Mouse (Mus musculus) midbrain, embryonic 16.5 days (tissue): ENCODE data around the gene Insm1. TPM values are rescaled to one million over a fixed set of nuclear protein-coding genes. Genes with fewer than 3 reads are reported as not detected.

Experiments
- ATAC-seq: fragments of 200-750 bp; cut with Nextera tagmentation; 2 replicates; pipeline ENCODE4 v1.8.0; 2017; ENCODE audit warnings: moderate TSS enrichment
- H3K27ac ChIP-seq: fragments of 300-500 bp; sonication (generic); 2 replicates; pipeline ENCODE4 v1.5.1; 2014; ENCODE audit warnings: mild to moderate bottlenecking, low read length, mixed read lengths
- H3K27me3 ChIP-seq: fragments of 300-500 bp; sonication (generic); 2 replicates; pipeline ENCODE4 v1.6.1; 2014; ENCODE audit warnings: low read depth, low read length, mixed read lengths; ENCODE audit not compliant: control insufficient read depth, insufficient read depth
- H3K36me3 ChIP-seq: fragments of 300-500 bp; sonication (generic); 2 replicates; pipeline ENCODE4 v1.6.1; 2014; ENCODE audit warnings: mild to moderate bottlenecking, low read length, moderate library complexity, mixed read lengths; ENCODE audit not compliant: control insufficient read depth, insufficient read depth
- H3K4me1 ChIP-seq: fragments of 300-500 bp; sonication (generic); 2 replicates; pipeline ENCODE4 v1.6.1; 2014; ENCODE audit warnings: mild to moderate bottlenecking, low read length, mixed read lengths; ENCODE audit not compliant: control insufficient read depth, insufficient read depth
- H3K4me2 ChIP-seq: fragments of 300-500 bp; sonication (generic); 2 replicates; pipeline ENCODE4 v1.6.1; 2014; ENCODE audit warnings: mild to moderate bottlenecking, low read length, mixed read lengths
- H3K4me3 ChIP-seq: fragments of 300-500 bp; sonication (generic); 2 replicates; pipeline ENCODE4 v1.5.1; 2014; ENCODE audit warnings: low read depth, mild to moderate bottlenecking, low read length, moderate library complexity, mixed read lengths
- H3K9ac ChIP-seq: fragments of 300-500 bp; sonication (generic); 2 replicates; pipeline ENCODE4 v1.6.1; 2014; ENCODE audit warnings: low read depth, low read length, mixed read lengths
- H3K9me3 ChIP-seq: fragments of 300-500 bp; sonication (generic); replicated peaks from 2 replicates; pipeline ENCODE4 v1.6.1; 2014; ENCODE audit warnings: mild to moderate bottlenecking, low read length, mixed read lengths; ENCODE audit not compliant: control insufficient read depth, poor library complexity, severe bottlenecking
- WGBS: fragments of 180-500 bp; shearing (Covaris S2); extraction: QIAGEN DNeasy Blood & Tissue Kit; methylation state at CpG from one replicate; pipeline ENCODE4 v1.1.7; 2014; 5-methylcytosine and 5-hydroxymethylcytosine counted together
- polyA plus RNA-seq: library from polyadenylated mRNA; unstranded; fragments of >200 nt; fragmentation: Nextera tagmentation; extraction: Ambion mirVana; gene quantifications from 2 replicates; pipeline ENCODE4 v1.2.1, GENCODE M21; 2015

Gene Insm1
- polyA plus RNA-seq, 1 experiment from 2014 or later: 2.7 TPM

GRCm38 (mm10) chr2:146214715-146215114 lies 7.0 kb upstream of the Insm1 start:
- no peaks in the 10 kb centered on the region for H3K36me3 ChIP-seq
- H3K9me3 ChIP-seq: no peaks in the 10 kb centered on the region
- H3K4me2 ChIP-seq: no peak overlapping the region
- no peak overlapping the region for H3K27ac ChIP-seq
- under 1% methylated on average over 9 of the region's 9 CpGs for WGBS
- H3K27me3 ChIP-seq: no peaks in the 10 kb centered on the region
- peaks cover 24% of the 10 kb centered on the region for H3K4me1 ChIP-seq
- ATAC-seq: no peak
- no peak overlapping the region for H3K9ac ChIP-seq
- H3K4me3 ChIP-seq: no peak overlapping the region

GRCm38 (mm10) chr2:146216111-146217064 lies 5.3 kb upstream of the Insm1 start:
- Histone ChIP-seq H3K4me1 (peaks cover 33% of the 10 kb centered on the region), H3K4me3 (no peak overlapping the region), H3K27ac (no peak overlapping the region), H3K4me2 (no peak overlapping the region), H3K9ac (no peak overlapping the region), H3K9me3 (no peaks in the 10 kb centered on the region), H3K27me3 (no peaks in the 10 kb centered on the region), H3K36me3 (no peaks in the 10 kb centered on the region)
- WGBS: 20% methylated on average over 14 of the region's 14 CpGs
- no peak for ATAC-seq

GRCm38 (mm10) chr2:146217227-146217980 lies 4.3 kb upstream of the Insm1 start:
- Histone ChIP-seq H3K36me3 (no peaks in the 10 kb centered on the region), H3K4me2 (peak overlapping the region; percentile 53; the same call in 1 of the 2 replicates), H3K27me3 (no peaks in the 10 kb centered on the region), H3K9me3 (no peaks in the 10 kb centered on the region), H3K27ac (peak overlapping the region; percentile 55), H3K4me3 (no peak overlapping the region), H3K9ac (peak overlapping the region; percentile 49; the same call in 1 of the 2 replicates), H3K4me1 (peaks cover 35% of the 10 kb centered on the region)
- no peak for ATAC-seq
- WGBS: 3% methylated on average over 16 of the region's 16 CpGs

GRCm38 (mm10) chr2:146218161-146218691 lies 3.5 kb upstream of the Insm1 start:
- no peaks in the 10 kb centered on the region for H3K27me3 ChIP-seq
- H3K36me3 ChIP-seq: no peaks in the 10 kb centered on the region
- peak overlapping the region; percentile 49 for H3K9ac ChIP-seq
- H3K4me1 ChIP-seq: peaks cover 35% of the 10 kb centered on the region
- H3K9me3 ChIP-seq: no peaks in the 10 kb centered on the region
- peak overlapping the region; percentile 19 for H3K4me3 ChIP-seq
- H3K27ac ChIP-seq: peak overlapping the region; percentile 55
- peak overlapping the region; percentile 53 for H3K4me2 ChIP-seq
- WGBS: 2% methylated on average over 37 of the region's 40 CpGs
- peak; percentile 7; the same call in 1 of the 2 replicates for ATAC-seq

- Histone ChIP-seq H3K9me3 (no peaks in the 10 kb centered on the region), H3K4me2 (peak overlapping the region; percentile 35), H3K27ac (0 out of 2 replicates have a peak overlapping the region, but pooled peaks have one; percentile 11), H3K4me3 (no peak overlapping the region), H3K36me3 (no peaks in the 10 kb centered on the region), H3K9ac (peak overlapping the region; percentile 32; the same call in 1 of the 2 replicates), H3K27me3 (no peaks in the 10 kb centered on the region), H3K4me1 (peaks cover 35% of the 10 kb centered on the region)
- no peak for ATAC-seq
- 5% methylated on average over 19 of the region's 19 CpGs for WGBS
These were observed 2.7 kb upstream of the Insm1 start for GRCm38 (mm10) chr2:146218881-146219535.

- Histone ChIP-seq H3K9ac (no peak overlapping the region), H3K27ac (no peak overlapping the region), H3K36me3 (no peaks in the 10 kb centered on the region), H3K27me3 (no peaks in the 10 kb centered on the region), H3K9me3 (no peaks in the 10 kb centered on the region), H3K4me1 (peaks cover 35% of the 10 kb centered on the region), H3K4me2 (peak overlapping the region; percentile 12; the same call in 1 of the 2 replicates), H3K4me3 (no peak overlapping the region)
- WGBS: 13% methylated on average over 11 of the region's 11 CpGs
- no peak for ATAC-seq
These were observed 1.9 kb upstream of the Insm1 start for GRCm38 (mm10) chr2:146219791-146220190.

- peak overlapping the region; percentile 90 for H3K4me2 ChIP-seq
- peaks cover 38% of the 10 kb centered on the region for H3K4me1 ChIP-seq
- no peaks in the 10 kb centered on the region for H3K36me3 ChIP-seq
- WGBS: 1% methylated on average over 24 of the region's 24 CpGs
- no peaks in the 10 kb centered on the region for H3K9me3 ChIP-seq
- peak overlapping the region; percentile 95 for H3K27ac ChIP-seq
- no peaks in the 10 kb centered on the region for H3K27me3 ChIP-seq
- ATAC-seq: no peak
- peak overlapping the region; percentile 90 for H3K9ac ChIP-seq
- H3K4me3 ChIP-seq: peak overlapping the region; percentile 81
These were observed 1.1 kb upstream of the Insm1 start for GRCm38 (mm10) chr2:146220591-146221075.

- H3K27me3 ChIP-seq: no peaks in the 10 kb centered on the region
- WGBS: under 1% methylated on average over 37 of the region's 44 CpGs
- H3K9me3 ChIP-seq: no peaks in the 10 kb centered on the region
- H3K27ac ChIP-seq: peak overlapping the region; percentile 95
- peaks cover 42% of the 10 kb centered on the region for H3K4me1 ChIP-seq
- ATAC-seq: peak; percentile 85
- H3K4me3 ChIP-seq: peak overlapping the region; percentile 81
- H3K36me3 ChIP-seq: no peaks in the 10 kb centered on the region
- H3K4me2 ChIP-seq: peak overlapping the region; percentile 90
- peak overlapping the region; percentile 90 for H3K9ac ChIP-seq
These were observed 183 bp downstream of the Insm1 start for GRCm38 (mm10) chr2:146221929-146222278.
